Mouse (Mus musculus): ENCODE measurements around the gene Ddx54. TPM values are rescaled to one million over a fixed set of nuclear protein-coding genes. Genes with fewer than 3 reads are reported as not detected.

Ddx54 gene
- polyA plus RNA-seq, 1 experiment = 126 TPM

DNA sequence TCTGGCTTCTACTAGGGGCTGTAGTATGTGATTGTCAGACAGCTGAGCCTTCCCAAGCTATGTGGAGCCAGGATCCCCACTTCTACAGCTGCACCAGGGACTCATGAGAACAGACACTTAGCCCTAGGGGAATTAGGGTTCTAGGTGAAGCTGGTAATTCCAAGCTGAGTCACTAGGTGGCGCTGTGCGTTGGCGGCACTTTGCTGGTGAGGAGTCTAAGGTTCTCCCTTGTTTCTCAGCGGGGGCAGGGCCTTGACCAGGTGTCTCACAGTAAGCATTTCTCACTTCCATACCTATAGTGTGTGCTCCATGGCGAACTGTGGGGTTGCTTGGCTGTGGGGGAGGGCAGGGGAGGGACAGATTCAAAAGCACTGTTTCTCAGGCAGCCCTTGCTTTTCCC, 6.7 kb downstream of the Ddx54 start:
- no peak for TF ChIP-seq GATA1 (IDR thresholded peaks at IDR 0.05; ENCODE audit: low read length)

DNA sequence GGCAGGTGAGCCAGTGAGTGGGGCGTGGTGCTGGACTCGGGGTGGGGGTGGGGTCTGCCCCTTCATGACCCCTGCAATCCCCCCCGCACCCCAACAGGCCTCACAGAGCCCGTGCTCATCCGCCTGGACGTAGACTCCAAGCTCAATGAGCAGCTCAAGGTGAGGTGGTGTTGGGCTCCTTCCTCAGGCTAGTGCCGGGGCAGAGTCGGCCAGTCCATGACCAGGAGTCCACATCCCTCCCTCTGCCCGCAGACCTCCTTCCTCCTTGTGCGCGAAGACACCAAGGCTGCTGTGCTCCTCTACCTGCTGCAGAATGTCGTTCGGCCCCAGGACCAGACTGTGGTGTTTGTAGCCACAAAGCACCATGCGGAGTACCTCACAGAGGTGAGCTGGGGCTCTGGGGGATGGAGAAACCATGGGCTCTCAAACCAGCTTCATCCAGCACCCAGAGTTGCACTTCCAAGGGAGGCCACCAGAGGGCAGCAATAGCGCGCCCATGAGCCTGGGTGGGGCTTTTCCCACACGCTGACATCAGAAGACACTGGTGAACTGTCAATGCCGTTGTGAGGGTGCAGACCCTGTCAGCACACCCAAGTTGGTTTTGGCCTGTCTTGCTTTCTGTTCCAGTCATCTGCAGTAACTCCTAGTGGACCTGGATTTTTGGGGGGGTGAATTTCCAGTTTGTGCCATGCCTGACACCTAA, 8.0 kb downstream of the Ddx54 start:
- no peak for TF ChIP-seq GATA1 (IDR thresholded peaks at IDR 0.05; ENCODE audit: low read length)

DNA sequence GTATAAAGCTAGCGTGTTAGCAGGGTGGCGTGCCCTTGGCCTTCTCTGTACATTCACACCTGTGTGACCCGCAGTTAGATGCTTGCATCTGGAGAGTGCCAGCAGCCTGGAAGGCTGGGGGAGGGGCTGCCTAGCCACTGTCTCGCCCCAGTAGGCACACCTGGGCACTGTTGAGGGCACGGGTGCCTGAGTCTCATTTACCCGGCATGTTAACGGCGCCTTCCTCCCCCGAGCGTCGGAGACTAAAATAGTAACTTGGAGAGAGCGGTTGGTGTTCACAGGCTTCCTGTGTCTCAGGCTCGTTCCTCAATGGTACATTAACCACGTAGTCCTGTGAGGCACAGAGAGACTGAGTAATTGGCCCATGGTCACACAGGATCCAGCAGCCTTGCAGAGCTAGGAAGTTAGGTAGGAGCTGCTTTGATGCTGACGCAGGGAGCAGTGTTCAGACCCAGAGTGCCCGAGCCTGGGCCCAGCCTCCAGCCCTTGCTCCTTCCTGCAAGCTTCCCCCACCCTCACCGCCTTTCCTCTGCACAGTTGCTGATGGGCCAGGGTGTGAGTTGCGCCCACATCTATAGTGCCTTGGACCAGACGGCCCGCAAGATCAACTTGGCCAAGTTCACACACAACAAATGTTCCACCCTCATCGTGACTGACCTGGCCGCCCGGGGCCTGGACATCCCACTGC, 8.7 kb downstream of the Ddx54 start:
- TF ChIP-seq GATA1 (IDR thresholded peaks at IDR 0.05; ENCODE audit: low read length) = no peak

DNA sequence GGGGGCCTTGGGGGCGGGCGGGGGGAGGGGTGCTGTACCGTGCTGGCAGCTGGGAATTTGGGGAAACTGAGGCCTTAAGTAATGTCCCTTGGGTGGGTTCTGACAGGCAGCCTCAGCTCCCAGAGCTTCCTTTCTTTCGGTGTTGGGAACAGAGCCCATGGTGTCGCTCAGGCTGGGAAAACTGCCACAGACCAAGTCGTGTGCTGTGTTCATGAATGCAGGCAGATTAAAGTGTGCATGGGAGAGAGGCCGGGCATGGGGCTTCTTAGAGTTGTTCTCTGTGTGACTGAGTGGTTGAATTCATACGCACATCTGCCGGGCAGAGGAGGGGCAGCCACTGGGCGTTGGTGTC, 9.3 kb downstream of the Ddx54 start:
- TF ChIP-seq GATA1 (IDR thresholded peaks at IDR 0.05; ENCODE audit: low read length) = no peak

DNA sequence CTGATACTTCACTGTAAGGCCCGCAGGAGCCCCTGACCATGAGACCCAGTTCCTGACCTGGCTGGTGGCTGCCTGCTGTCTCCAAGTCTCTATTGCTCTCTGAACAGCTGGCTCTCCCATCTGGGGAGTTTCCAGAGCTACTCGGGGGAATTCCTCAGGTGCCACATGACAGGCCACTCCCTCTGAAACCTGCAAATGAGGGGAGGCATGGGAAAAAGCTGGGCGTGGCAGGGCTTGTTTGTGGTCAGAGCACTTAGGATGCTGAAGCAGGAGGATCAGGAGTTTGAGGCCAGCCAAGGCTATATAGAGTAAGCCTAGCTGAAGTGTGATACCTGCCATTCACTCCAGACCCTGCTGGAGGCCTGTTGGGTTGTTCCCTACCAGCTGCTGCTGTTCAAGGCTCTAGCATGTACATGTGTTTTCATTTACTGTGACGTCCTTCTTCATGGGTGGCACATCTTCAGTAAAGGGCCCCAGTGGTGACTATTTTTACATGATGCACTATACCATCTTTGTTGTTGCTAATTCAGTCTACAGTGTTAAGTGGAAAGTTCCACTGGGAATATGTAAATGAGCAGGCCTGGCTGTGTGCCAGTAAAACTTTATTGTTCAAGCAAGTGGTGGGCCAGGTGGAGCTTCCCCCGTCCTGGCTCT, 9.8 kb downstream of the Ddx54 start:
- TF ChIP-seq GATA1 (IDR thresholded peaks at IDR 0.05; ENCODE audit: low read length) = no peak

DNA sequence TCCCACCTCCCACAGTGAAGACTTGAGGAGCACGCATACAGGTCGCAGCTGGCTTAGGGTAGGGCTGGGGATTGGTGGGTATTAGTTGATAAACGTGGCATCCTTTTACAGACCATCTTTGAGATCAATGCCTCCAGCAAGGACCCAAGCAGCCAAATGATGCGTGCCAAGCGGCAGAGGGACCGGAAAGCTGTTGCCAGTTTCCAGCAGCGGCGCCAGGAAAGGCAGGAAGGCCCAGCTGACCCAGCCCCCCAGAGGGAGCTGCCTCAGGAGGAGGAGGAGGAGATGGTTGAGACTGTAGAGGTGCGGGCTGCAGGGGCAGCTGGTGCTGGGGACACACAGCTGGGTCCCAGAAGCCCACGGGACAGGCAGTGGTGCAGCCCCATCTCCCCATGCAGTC, 11.9 kb downstream of the Ddx54 start:
- no peak for TF ChIP-seq GATA1 (IDR thresholded peaks at IDR 0.05; ENCODE audit: low read length)

DNA sequence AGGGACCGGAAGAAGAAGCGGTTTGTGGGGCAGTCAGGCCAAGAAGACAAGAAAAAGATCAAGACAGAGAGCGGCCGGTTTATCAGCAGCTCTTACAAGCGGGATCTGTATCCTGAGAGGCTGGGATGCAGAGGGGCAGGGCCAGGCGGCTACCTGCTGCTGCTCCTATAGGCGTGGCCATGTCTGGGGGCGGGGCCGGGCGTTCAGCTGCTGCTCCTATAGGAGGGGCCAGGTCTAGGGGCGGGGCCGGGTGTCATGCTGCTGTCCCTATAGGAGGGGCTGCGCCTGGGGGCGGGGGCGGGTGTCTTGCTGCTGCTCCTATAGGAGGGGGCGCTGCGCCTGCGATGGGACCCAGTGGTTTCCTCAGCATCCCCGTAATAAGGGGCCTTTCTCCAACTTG, 13.9 kb downstream of the Ddx54 start:
- TF ChIP-seq GATA1 (IDR thresholded peaks at IDR 0.05; ENCODE audit: low read length) = no peak

DNA sequence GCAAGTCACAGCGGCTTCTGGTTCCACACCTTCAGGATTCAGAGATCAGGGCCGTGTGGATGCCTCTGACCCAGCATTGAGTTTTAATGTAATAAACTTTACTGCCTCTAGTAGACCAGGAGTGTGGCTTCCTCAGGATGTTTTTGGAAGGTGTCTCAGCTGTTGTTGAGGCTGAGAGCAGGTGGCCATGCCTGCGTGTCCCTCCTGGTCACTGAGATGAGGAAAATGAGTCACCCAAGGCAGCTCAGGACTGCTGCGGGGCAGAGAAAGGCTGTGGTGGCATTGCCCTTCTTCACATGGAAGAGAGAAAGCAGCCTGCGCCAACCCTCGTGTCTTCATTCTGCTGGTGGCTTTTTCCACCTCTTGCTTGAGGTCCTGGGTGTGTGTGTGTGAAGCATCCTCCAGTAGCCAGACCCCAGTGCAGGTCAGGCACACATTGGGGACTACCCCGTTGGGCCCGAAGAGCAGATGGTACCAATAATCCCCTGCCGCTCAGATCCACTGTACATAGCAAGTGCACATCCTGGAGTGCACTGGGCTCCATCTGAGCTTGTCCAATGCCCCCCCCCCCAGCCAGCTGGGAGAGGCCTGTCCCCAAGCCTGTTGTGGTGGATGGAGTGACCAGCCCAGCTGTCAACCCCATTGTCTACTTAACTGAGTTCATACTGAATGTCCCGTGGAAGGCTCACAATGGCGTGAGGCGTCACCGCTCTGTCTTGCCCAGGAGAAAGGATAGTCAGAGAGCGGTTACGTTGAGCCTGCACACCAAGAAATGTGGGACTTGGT, 15.2 kb downstream of the Ddx54 start:
- TF ChIP-seq GATA1 (IDR thresholded peaks at IDR 0.05; ENCODE audit: low read length) = no peak

DNA sequence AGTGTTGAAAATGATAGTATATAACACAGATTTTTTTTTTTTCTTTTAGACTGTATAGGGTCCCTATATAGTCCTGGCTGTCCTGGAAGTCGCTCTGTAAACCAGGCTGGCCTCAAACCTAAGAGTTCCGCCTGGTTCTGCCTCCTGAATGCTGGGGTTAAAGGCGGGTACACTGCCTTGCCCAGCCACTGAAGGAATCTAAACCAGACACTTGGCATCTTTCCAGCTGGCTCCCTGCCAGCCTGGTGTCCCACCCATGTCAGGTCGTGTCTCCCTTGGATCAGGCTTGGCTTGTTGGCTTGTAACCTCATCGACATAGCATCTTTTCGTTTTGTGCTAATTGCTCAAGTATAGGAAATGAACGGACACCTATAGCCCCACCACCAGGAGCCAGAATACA, 16.1 kb downstream of the Ddx54 start:
- no peak for TF ChIP-seq GATA1 (IDR thresholded peaks at IDR 0.05; ENCODE audit: low read length)

DNA sequence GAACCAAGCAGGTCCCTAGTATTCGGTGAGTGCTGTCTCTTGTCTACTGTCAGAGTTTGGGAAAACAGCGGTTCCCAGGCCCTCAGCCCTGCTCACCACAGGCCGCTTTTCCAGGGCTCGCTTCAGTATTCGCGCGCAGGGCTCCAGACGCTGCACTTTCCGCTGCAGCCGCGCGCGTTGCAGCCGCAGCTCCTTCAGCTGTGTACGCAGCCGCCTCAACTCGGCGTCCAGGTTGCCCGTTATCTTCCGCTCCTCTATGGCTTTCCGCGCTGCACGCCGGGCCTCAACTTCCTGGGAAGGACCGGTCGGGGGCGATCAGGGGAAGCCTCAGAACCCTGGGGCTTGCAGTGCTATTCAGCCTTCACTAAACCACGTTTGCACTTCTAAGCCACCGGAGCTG, 18.6 kb downstream of the Ddx54 start:
- no peak for TF ChIP-seq GATA1 (IDR thresholded peaks at IDR 0.05; ENCODE audit: low read length)

DNA sequence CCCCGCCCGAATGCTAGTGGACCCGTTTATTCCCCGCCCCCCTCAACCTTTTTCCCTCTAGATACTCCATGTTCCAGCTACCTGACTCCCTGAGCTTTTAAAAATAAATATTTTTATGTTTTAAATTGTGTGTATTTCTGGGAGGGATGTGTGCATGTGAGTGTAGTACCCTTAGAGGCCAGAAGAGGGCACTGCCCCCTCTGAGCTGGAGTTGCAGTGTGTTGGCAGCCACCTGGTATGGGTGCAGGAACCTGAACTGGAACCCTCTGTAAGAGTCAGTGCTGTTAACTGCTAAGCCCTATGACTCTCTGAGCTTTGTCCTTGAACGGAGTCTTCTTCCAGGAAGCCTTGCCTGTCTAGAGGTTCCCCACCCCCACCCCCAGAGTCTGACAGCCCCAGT, 19.4 kb downstream of the Ddx54 start:
- no peak for TF ChIP-seq GATA1 (IDR thresholded peaks at IDR 0.05; ENCODE audit: low read length)

DNA sequence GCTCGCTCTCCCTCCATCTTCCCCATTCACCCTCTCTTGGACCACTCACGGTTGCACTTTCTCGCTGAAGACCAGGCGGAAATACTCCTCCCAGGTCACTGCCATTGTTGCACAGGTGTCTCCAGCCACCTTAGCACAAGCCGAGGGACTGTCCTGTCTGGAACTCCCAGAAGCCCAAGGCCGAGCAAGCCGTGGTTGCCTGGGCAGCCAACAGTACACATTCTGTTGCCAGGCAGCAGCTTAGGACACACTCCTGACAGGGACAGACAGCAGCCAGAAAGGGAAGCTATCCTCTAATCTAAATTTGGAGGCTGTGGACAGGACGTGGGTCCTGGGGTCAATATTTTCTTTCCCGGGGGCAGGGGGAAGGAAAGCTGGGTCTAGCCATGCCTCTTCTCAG, 21.6 kb downstream of the Ddx54 start, which contains the start of gene Cfap73:
Gene Cfap73 (minus strand): TSS at position 105 of the 400 bp plus-strand sequence.
- no peak for TF ChIP-seq GATA1 (IDR thresholded peaks at IDR 0.05; ENCODE audit: low read length)

DNA sequence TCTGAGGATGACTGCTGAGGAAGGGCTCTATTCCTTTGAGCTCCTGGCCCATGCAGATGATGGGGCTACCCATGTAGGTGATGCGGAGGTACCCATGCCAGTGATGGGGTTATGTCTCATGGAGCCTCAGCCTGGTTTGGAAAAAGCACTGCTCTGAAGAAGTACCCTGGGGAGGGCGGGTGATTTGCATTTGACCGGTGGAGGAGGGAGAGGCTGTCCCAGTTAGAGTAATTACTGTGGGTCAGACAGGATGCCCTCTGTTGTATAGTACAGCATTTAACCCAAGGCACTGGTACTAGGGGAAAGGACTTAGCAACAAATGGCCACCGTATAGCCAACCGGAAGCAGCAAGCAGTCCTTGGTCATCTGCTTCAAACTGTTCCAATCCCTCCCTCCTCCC, 22.3 kb downstream of the Ddx54 start:
- no peak for TF ChIP-seq GATA1 (IDR thresholded peaks at IDR 0.05; ENCODE audit: low read length)

DNA sequence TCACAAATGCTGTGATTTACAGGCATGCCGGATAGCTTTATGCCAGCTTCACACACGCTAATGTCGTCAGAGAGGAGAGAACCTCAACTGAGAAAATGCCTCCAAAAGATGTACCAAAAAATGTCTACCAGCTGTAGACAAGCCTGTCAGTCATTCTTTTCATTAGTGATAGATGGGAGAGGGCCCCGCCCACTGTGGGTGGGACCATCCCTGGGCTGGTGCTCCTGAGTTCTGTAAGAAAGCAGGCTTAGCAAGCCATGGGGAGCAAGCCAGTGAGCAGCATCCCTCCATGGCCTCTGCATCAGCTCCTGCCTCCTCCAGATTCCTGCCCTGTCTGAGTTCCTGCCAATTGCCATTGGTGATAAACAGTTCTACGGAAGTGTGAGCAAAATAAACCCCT, 23.1 kb downstream of the Ddx54 start:
- no peak for TF ChIP-seq GATA1 (IDR thresholded peaks at IDR 0.05; ENCODE audit: low read length)

DNA sequence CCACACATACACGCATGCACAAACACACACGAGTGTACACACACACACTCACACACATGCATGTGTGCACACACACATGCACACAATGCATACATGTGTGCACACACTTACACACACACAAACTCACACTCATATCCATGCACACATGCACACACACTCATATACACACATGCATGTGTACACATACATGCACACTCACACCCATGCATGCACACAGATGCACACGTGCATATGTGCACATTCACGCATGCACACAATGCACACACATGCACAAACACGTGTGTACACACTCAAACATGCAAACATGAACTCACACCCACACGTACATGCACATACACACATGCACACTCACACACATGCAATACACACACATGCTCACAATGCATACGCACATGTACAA, 27.6 kb downstream of the Ddx54 start:
- TF ChIP-seq GATA1 (IDR thresholded peaks at IDR 0.05; ENCODE audit: low read length) = no peak

Data from G1E-ER4 (cell line).